Mouse (Mus musculus): ENCODE data around the gene Serpinb6b. TPM values are rescaled to one million over a fixed set of nuclear protein-coding genes. Genes with fewer than 3 reads are reported as not detected.

Gene Serpinb6b
- total RNA-seq (2012; rRNA removed) (9.8 and 11.9 TPM in 2 replicates), total RNA-seq (2014; rRNA removed) (38.9 and 44.1 TPM in 2 replicates), polyA plus RNA-seq (2012; ENCODE audit: insufficient read length, low read depth) (41.2 and 43.1 TPM in 2 replicates)

DNA sequence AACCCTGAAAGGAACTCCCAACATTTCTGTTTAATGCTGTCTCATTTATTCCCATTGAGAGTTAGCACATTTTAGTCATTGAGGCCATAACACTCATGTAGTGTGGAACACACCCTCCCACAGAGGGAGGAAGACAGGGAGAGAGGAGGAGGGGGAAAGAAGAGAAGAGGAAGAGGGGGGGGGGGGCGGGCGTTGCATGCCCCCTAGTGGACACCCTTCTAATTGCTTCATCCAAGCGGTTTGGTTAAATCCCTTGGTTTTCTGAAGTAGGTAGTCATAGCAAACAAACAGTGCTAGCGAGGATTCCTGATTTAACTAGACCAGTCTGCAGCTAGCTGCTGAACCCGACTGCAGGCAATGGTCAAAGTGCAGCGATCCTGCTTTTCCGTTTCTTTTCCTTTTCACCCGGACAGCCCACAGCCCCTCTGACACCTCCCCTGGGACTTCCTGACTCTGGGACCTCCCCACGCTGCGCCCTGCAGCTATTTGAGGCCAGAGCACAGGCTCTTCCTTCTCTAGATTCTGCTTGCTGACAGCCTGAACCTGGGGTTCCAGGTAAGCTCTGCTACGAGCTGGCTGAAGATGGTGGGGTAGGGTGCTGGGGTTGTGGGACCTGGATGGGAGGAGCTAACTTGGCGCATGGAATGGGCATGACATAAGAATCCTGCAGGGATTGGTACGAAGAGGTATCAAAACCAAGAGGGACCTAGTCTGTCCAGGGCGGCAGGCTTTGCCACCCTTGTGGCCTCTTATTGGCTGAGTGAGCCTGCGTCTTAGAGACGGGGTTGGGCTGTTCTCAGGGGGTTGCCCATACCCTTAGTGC lies at the start of gene Serpinb6b:
TSS of gene Serpinb6b (plus strand) at position 221 of the 823 bp plus-strand sequence.
- Histone ChIP-seq H3K9me3 (replicated peaks; ENCODE audit: low read length) (no peaks in the 10 kb centered on the region), H3K9ac (ENCODE audit: insufficient read depth, low read depth) (no peak within 1 kb of the TSS), H3K36me3 (replicated peaks in 1 of 2; ENCODE audit: control insufficient read depth in 1 of 2, insufficient read depth in 1 of 2, low read length in 1 of 2) (peaks cover 0 to 20% of the 10 kb centered on the region in 2 experiments), H3K4me1 (ENCODE audit: control insufficient read depth in 1 of 2, insufficient read depth in 2 of 2) (peaks cover 0 to 29% of the 10 kb centered on the region in 2 experiments; a peak in 2 of 4 replicates), H3K4me3 (replicated peaks in 1 of 3; ENCODE audit: low read depth in 2 of 3, low read length in 2 of 3, poor library complexity in 1 of 3) (peak within 1 kb of the TSS; percentile 43 to 64 (median 60)), H3K79me2 (replicated peaks; ENCODE audit: control insufficient read depth, extremely low read depth, insufficient read depth, poor library complexity, severe bottlenecking) (no peaks in the 10 kb centered on the region), H3K4me2 (ENCODE audit: insufficient read depth, low read depth, poor library complexity, severe bottlenecking) (peak within 1 kb of the TSS; percentile 86), H3K27me3 (replicated peaks) (no peaks in the 10 kb centered on the region), H3K27ac (ENCODE audit: insufficient read depth, low read depth) (no peak within 1 kb of the TSS)
- dilution Hi-C loops (cut with MboI; ENCODE audit: extremely low pct_ligation_motif_present, extremely low pct_unique_long_range_greater_than_20kb, low sequenced_read_pairs) (no loop called here), in situ Hi-C loops (cut with MboI; ENCODE audit: low pct_ligation_motif_present, low pct_unique_long_range_greater_than_20kb, low sequenced_read_pairs) (loop anchor here (5.0 kb wide), 1 partner anchor 58 kb away; no protein-coding TSS in a partner anchor)
- peak; percentile 66 for DNase-seq (ENCODE audit: extremely low read depth)
- TF ChIP-seq UBTF (IDR thresholded peaks at IDR 0.05; ENCODE audit: low read depth, low read length) (no peak), TCF12 (IDR thresholded peaks at IDR 0.05; ENCODE audit: low read depth, low read length) (0 out of 2 replicates have a peak, but pooled peaks have one; percentile 15), CTCF (conservative IDR thresholded peaks at IDR 0.05 in 1 of 2, IDR thresholded peaks at IDR 0.05 in 1 of 2; ENCODE audit: low read depth in 2 of 2, low read length in 2 of 2) (peak; percentile 19 to 56; a peak in 2 of 4 replicates), MAZ (IDR thresholded peaks at IDR 0.05; ENCODE audit: low read depth, low read length) (no peak), SMC3 (IDR thresholded peaks at IDR 0.05; ENCODE audit: low read depth, low read length) (peak; percentile 25; the same call in 1 of the 2 replicates), KAT2A (IDR thresholded peaks at IDR 0.05; ENCODE audit: insufficient replicate concordance, low read length) (no peak)

DNA sequence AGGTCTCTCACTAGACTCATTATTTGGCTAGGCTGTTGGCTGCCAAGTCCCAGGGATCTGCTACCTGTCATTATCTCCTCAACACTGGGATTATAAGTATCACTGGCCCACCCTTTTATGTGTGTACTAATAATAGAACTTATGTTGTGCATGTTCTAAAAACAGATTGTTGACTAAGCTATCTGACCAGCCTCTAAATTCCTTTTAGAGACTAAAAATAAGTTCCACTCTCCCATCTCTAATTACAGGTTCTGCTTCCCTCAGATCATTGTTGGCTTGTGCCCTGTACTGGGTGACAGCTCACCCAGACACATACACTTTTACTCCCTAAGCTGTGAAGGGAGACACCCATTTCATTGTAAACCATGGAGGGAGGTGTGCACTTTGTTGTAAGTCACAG lies 42.4 kb upstream of the Serpinb6b start:
- Histone ChIP-seq H3K4me1 (ENCODE audit: control insufficient read depth in 1 of 2, insufficient read depth in 2 of 2) (peaks cover 0 to 3% of the 10 kb centered on the region in 2 experiments; a peak in 2 of 4 replicates), H3K79me2 (replicated peaks; ENCODE audit: control insufficient read depth, extremely low read depth, insufficient read depth, poor library complexity, severe bottlenecking) (no peaks in the 10 kb centered on the region), H3K4me2 (ENCODE audit: insufficient read depth, low read depth, poor library complexity, severe bottlenecking) (no peak overlapping the region), H3K27me3 (replicated peaks) (no peaks in the 10 kb centered on the region), H3K9ac (ENCODE audit: insufficient read depth, low read depth) (no peak overlapping the region), H3K36me3 (replicated peaks in 1 of 2; ENCODE audit: control insufficient read depth in 1 of 2, insufficient read depth in 1 of 2, low read length in 1 of 2) (no peaks in the 10 kb centered on the region), H3K9me3 (replicated peaks; ENCODE audit: low read length) (peaks cover 3% of the 10 kb centered on the region), H3K27ac (ENCODE audit: insufficient read depth, low read depth) (no peak overlapping the region), H3K4me3 (replicated peaks in 1 of 3; ENCODE audit: low read depth in 2 of 3, low read length in 2 of 3, poor library complexity in 1 of 3) (no peak overlapping the region)
- DNase-seq (ENCODE audit: extremely low read depth): no peak
- TF ChIP-seq SMC3 (IDR thresholded peaks at IDR 0.05; ENCODE audit: low read depth, low read length) (no peak), POLR2AphosphoS2 (IDR thresholded peaks at IDR 0.05; ENCODE audit: low read depth, low read length) (no peak), MEF2A (IDR thresholded peaks at IDR 0.05; ENCODE audit: borderline replicate concordance, low read depth, low read length) (no peak), BHLHE40 (IDR thresholded peaks at IDR 0.05; ENCODE audit: low read depth, low read length) (no peak), TCF12 (IDR thresholded peaks at IDR 0.05; ENCODE audit: low read depth, low read length) (no peak), USF1 (IDR thresholded peaks at IDR 0.05; ENCODE audit: low read depth, low read length) (no peak), EP300 (IDR thresholded peaks at IDR 0.05; ENCODE audit: low read length) (no peak), TBP (conservative IDR thresholded peaks at IDR 0.05; ENCODE audit: low read depth, low read length) (no peak), ZKSCAN1 (IDR thresholded peaks at IDR 0.05; ENCODE audit: borderline replicate concordance, low read depth, low read length) (no peak), NRF1 (IDR thresholded peaks at IDR 0.05; ENCODE audit: low read depth, low read length) (no peak), ZNF384 (IDR thresholded peaks at IDR 0.05; ENCODE audit: low read depth, low read length) (no peak), GABPA (IDR thresholded peaks at IDR 0.05; ENCODE audit: insufficient replicate concordance, low read depth, low read length) (no peak), CTCF (conservative IDR thresholded peaks at IDR 0.05 in 1 of 2, IDR thresholded peaks at IDR 0.05 in 1 of 2; ENCODE audit: low read depth in 2 of 2, low read length in 2 of 2) (no peak), CHD2 (IDR thresholded peaks at IDR 0.05; ENCODE audit: low read length) (no peak), E2F4 (IDR thresholded peaks at IDR 0.05; ENCODE audit: insufficient replicate concordance, low read depth, low read length) (no peak), UBTF (IDR thresholded peaks at IDR 0.05; ENCODE audit: low read depth, low read length) (no peak), MAZ (IDR thresholded peaks at IDR 0.05; ENCODE audit: low read depth, low read length) (no peak), SIN3A (IDR thresholded peaks at IDR 0.05; ENCODE audit: low read length) (no peak), MXI1 (IDR thresholded peaks at IDR 0.05; ENCODE audit: low read depth, low read length) (no peak), ZC3H11A (IDR thresholded peaks at IDR 0.05; ENCODE audit: low read depth, low read length) (no peak)
- dilution Hi-C loops (cut with MboI; ENCODE audit: extremely low pct_ligation_motif_present, extremely low pct_unique_long_range_greater_than_20kb, low sequenced_read_pairs): no loop called here
- in situ Hi-C loops (cut with MboI; ENCODE audit: low pct_ligation_motif_present, low pct_unique_long_range_greater_than_20kb, low sequenced_read_pairs): loop anchor here (25.0 kb wide), 1 partner anchor 640 kb away; no protein-coding TSS in a partner anchor

Data from CH12.LX (cell line).